Mouse (Mus musculus) limb, embryonic 13.5 days (tissue): Measurements from ENCODE around the gene Pop5. TPM values are rescaled to one million over a fixed set of nuclear protein-coding genes. Genes with fewer than 3 reads are reported as not detected.

Source experiments
- ATAC-seq: fragments of 200-750 bp; cut with Nextera tagmentation; 2 replicates; pipeline ENCODE4 v1.8.0; 2017; ENCODE audit warnings: low read depth, moderate number of reproducible peaks, moderate TSS enrichment; ENCODE audit not compliant: low FRiP score
- H3K27ac ChIP-seq: fragments of 300-500 bp; sonication (generic); 2 replicates; pipeline ENCODE4 v1.5.1; 2015; ENCODE audit warnings: inconsistent platforms, mild to moderate bottlenecking, moderate library complexity
- H3K27me3 ChIP-seq: fragments of 300-500 bp; sonication (generic); 2 replicates; pipeline ENCODE4 v1.6.1; 2015; ENCODE audit warnings: mild to moderate bottlenecking, inconsistent platforms
- H3K36me3 ChIP-seq: fragments of 300-500 bp; sonication (generic); 2 replicates; pipeline ENCODE4 v1.6.1; 2015; ENCODE audit warnings: inconsistent platforms, mild to moderate bottlenecking, moderate library complexity
- H3K4me1 ChIP-seq: fragments of 300-500 bp; sonication (generic); 2 replicates; pipeline ENCODE4 v1.6.1; 2015; ENCODE audit warnings: inconsistent platforms
- H3K4me2 ChIP-seq: fragments of 300-500 bp; sonication (generic); replicated peaks from 2 replicates; pipeline ENCODE4 v1.6.1; 2015; ENCODE audit warnings: inconsistent platforms, mild to moderate bottlenecking, moderate library complexity
- H3K4me3 ChIP-seq: fragments of 300-500 bp; sonication (generic); 2 replicates; pipeline ENCODE4 v1.5.1; 2015; ENCODE audit warnings: moderate library complexity, mild to moderate bottlenecking, inconsistent platforms
- H3K9ac ChIP-seq: fragments of 300-500 bp; sonication (generic); 2 replicates; pipeline ENCODE4 v1.6.1; 2015; ENCODE audit warnings: mild to moderate bottlenecking, inconsistent platforms
- H3K9me3 ChIP-seq: fragments of 300-500 bp; sonication (generic); 2 replicates; pipeline ENCODE4 v1.6.1; 2016; ENCODE audit warnings: inconsistent platforms
- WGBS: fragments of 180-500 bp; shearing (Covaris S2); methylation state at CpG from one replicate; pipeline ENCODE4 v1.1.7; 2015; 5-methylcytosine and 5-hydroxymethylcytosine counted together
- polyA plus RNA-seq: library from polyadenylated mRNA; unstranded; fragments of >200 nt; fragmentation: Nextera tagmentation; extraction: Ambion mirVana; gene quantifications from 2 replicates; pipeline ENCODE4 v1.2.1, GENCODE M21; 2015

Pop5 gene
- polyA plus RNA-seq, 1 experiment from 2014 or later: 93.9 TPM

- Histone ChIP-seq H3K9me3 (no peaks in the 10 kb centered on the region), H3K27ac (peak overlapping the region; percentile 83), H3K4me2 (peak overlapping the region; percentile 93), H3K36me3 (peaks cover 25% of the 10 kb centered on the region), H3K4me3 (peak overlapping the region; percentile 100), H3K4me1 (peaks cover 33% of the 10 kb centered on the region), H3K9ac (peak overlapping the region; percentile 98), H3K27me3 (no peaks in the 10 kb centered on the region)
- ATAC-seq: peak; percentile 56
- WGBS: under 1% methylated on average over 65 of the region's 77 CpGs
These were observed 36.5 kb downstream of the Pop5 start for GRCm38 (mm10) chr5:115271931-115272811.

- peak within 1 kb of the TSS; percentile 83 for H3K27ac ChIP-seq
- peak within 1 kb of the TSS; percentile 100 for H3K4me3 ChIP-seq
- peak within 1 kb of the TSS; percentile 98 for H3K9ac ChIP-seq
- H3K4me2 ChIP-seq: peak within 1 kb of the TSS; percentile 93
- 14% methylated on average over 26 of the region's 26 CpGs for WGBS
- H3K4me1 ChIP-seq: peaks cover 33% of the 10 kb centered on the region
- H3K9me3 ChIP-seq: no peaks in the 10 kb centered on the region
- H3K36me3 ChIP-seq: peaks cover 22% of the 10 kb centered on the region
- ATAC-seq: peak; percentile 87
- no peaks in the 10 kb centered on the region for H3K27me3 ChIP-seq
These were observed 37.3 kb downstream of the Pop5 start, which contains the start of gene Rnf10 for GRCm38 (mm10) chr5:115272812-115273548. TSS of gene Rnf10 (minus strand) at chr5:115272898.

GRCm38 (mm10) chr5:115273549-115274135, 38.0 kb downstream of the Pop5 start:
- Histone ChIP-seq H3K4me1 (peaks cover 30% of the 10 kb centered on the region), H3K27me3 (no peaks in the 10 kb centered on the region), H3K36me3 (peaks cover 17% of the 10 kb centered on the region), H3K9me3 (no peaks in the 10 kb centered on the region), H3K4me2 (peak overlapping the region; percentile 93), H3K9ac (no peak overlapping the region), H3K27ac (peak overlapping the region; percentile 63; the same call in 1 of the 2 replicates), H3K4me3 (0 out of 2 replicates have a peak overlapping the region, but pooled peaks have one; percentile 100)
- 73% methylated on average over 6 of the region's 6 CpGs for WGBS
- ATAC-seq: no peak

GRCm38 (mm10) chr5:115274353-115274752, 38.7 kb downstream of the Pop5 start:
- Histone ChIP-seq H3K9ac (no peak overlapping the region), H3K4me1 (peaks cover 26% of the 10 kb centered on the region), H3K4me3 (no peak overlapping the region), H3K36me3 (peaks cover 10% of the 10 kb centered on the region), H3K27me3 (no peaks in the 10 kb centered on the region), H3K27ac (no peak overlapping the region), H3K4me2 (no peak overlapping the region), H3K9me3 (no peaks in the 10 kb centered on the region)
- 57% methylated on average over 1 of the region's 1 CpGs for WGBS
- ATAC-seq: no peak

- 88% methylated on average over 1 of the region's 1 CpGs for WGBS
- no peak for ATAC-seq
- Histone ChIP-seq H3K4me2 (no peak overlapping the region), H3K27ac (no peak overlapping the region), H3K4me1 (peaks cover 21% of the 10 kb centered on the region), H3K9ac (no peak overlapping the region), H3K36me3 (peaks cover 6% of the 10 kb centered on the region), H3K9me3 (no peaks in the 10 kb centered on the region), H3K27me3 (no peaks in the 10 kb centered on the region), H3K4me3 (no peak overlapping the region)
These were observed 39.1 kb downstream of the Pop5 start for GRCm38 (mm10) chr5:115274771-115275170.

GRCm38 (mm10) chr5:115275998-115276397, 40.4 kb downstream of the Pop5 start:
- H3K9ac ChIP-seq: no peak overlapping the region
- H3K27ac ChIP-seq: no peak overlapping the region
- no peaks in the 10 kb centered on the region for H3K27me3 ChIP-seq
- 31% methylated on average over 14 of the region's 14 CpGs for WGBS
- no peaks in the 10 kb centered on the region for H3K9me3 ChIP-seq
- H3K4me3 ChIP-seq: no peak overlapping the region
- no peak for ATAC-seq
- H3K4me2 ChIP-seq: no peak overlapping the region
- H3K4me1 ChIP-seq: peaks cover 15% of the 10 kb centered on the region
- H3K36me3 ChIP-seq: no peaks in the 10 kb centered on the region

- Histone ChIP-seq H3K27me3 (no peaks in the 10 kb centered on the region), H3K36me3 (peaks cover under 1% of the 10 kb centered on the region; the same call in 1 of the 2 replicates), H3K4me2 (no peak overlapping the region), H3K9me3 (no peaks in the 10 kb centered on the region), H3K27ac (no peak overlapping the region), H3K4me3 (no peak overlapping the region), H3K9ac (no peak overlapping the region), H3K4me1 (peaks cover 9% of the 10 kb centered on the region)
- no peak for ATAC-seq
- WGBS: 74% methylated on average over 1 of the region's 1 CpGs
These were observed 42.4 kb downstream of the Pop5 start for GRCm38 (mm10) chr5:115278053-115278452.

- Histone ChIP-seq H3K9ac (no peak overlapping the region), H3K27me3 (no peaks in the 10 kb centered on the region), H3K27ac (no peak overlapping the region), H3K36me3 (peaks cover 8% of the 10 kb centered on the region), H3K4me3 (no peak overlapping the region), H3K4me1 (peaks cover 6% of the 10 kb centered on the region), H3K4me2 (no peak overlapping the region), H3K9me3 (no peaks in the 10 kb centered on the region)
- no peak for ATAC-seq
- WGBS: 43% methylated on average over 2 of the region's 2 CpGs
These were observed 43.1 kb downstream of the Pop5 start for GRCm38 (mm10) chr5:115278785-115279184.

GRCm38 (mm10) chr5:115279226-115280049, 43.8 kb downstream of the Pop5 start, which contains the start of gene Coq5:
TSS of gene Coq5 (plus strand) at chr5:115279666.
- H3K9ac ChIP-seq: peak within 1 kb of the TSS; percentile 85
- H3K4me1 ChIP-seq: peaks cover 6% of the 10 kb centered on the region
- WGBS: 3% methylated on average over 45 of the region's 45 CpGs
- peak; percentile 71; the same call in 1 of the 2 replicates for ATAC-seq
- no peak within 1 kb of the TSS for H3K27ac ChIP-seq
- peaks cover 14% of the 10 kb centered on the region for H3K36me3 ChIP-seq
- H3K4me3 ChIP-seq: peak within 1 kb of the TSS; percentile 92
- H3K9me3 ChIP-seq: no peaks in the 10 kb centered on the region
- no peaks in the 10 kb centered on the region for H3K27me3 ChIP-seq
- peak within 1 kb of the TSS; percentile 95 for H3K4me2 ChIP-seq

- H3K27ac ChIP-seq: no peak overlapping the region
These were observed 44.5 kb downstream of the Pop5 start for GRCm38 (mm10) chr5:115280050-115280687.

GRCm38 (mm10) chr5:115284735-115285134, 49.1 kb downstream of the Pop5 start:
- H3K4me2 ChIP-seq: no peak overlapping the region

More at GRCm38 (mm10) chr5:115280050-115280687, 44.5 kb downstream of the Pop5 start:
- Histone ChIP-seq H3K4me1 (peaks cover 6% of the 10 kb centered on the region), H3K4me2 (peak overlapping the region; percentile 95), H3K27me3 (no peaks in the 10 kb centered on the region), H3K4me3 (peak overlapping the region; percentile 92), H3K9ac (peak overlapping the region; percentile 85), H3K9me3 (no peaks in the 10 kb centered on the region), H3K36me3 (peaks cover 21% of the 10 kb centered on the region)
- ATAC-seq: no peak
- 4% methylated on average over 17 of the region's 17 CpGs for whole genome bisulfite sequencing

More at GRCm38 (mm10) chr5:115284735-115285134, 49.1 kb downstream of the Pop5 start:
- no peak for ATAC-seq
- Histone ChIP-seq H3K4me1 (peaks cover 6% of the 10 kb centered on the region), H3K27me3 (no peaks in the 10 kb centered on the region), H3K9ac (no peak overlapping the region), H3K36me3 (peaks cover 55% of the 10 kb centered on the region), H3K9me3 (no peaks in the 10 kb centered on the region), H3K27ac (no peak overlapping the region), H3K4me3 (no peak overlapping the region)
- WGBS: 89% methylated on average over 3 of the region's 3 CpGs
